Mouse (Mus musculus) heart, embryonic 16.5 days (tissue): ENCODE measurements around the gene Adarb1. TPM values are rescaled to one million over a fixed set of nuclear protein-coding genes. Genes with fewer than 3 reads are reported as not detected.

Experiments
- ATAC-seq: fragments of 200-750 bp; cut with Nextera tagmentation; replicated peaks from 2 replicates; pipeline ENCODE4 v1.8.0; 2017; ENCODE audit warnings: moderate number of reproducible peaks; ENCODE audit not compliant: insufficient read depth, low FRiP score; ENCODE audit errors: extremely low read depth
- H3K27ac ChIP-seq: fragments of 300-500 bp; sonication (generic); 2 replicates; pipeline ENCODE4 v1.5.1; 2014; ENCODE audit warnings: mild to moderate bottlenecking, low read length, control low read depth, moderate library complexity
- H3K27me3 ChIP-seq: fragments of 300-500 bp; sonication (generic); 2 replicates; pipeline ENCODE4 v1.6.1; 2014; ENCODE audit warnings: low read length, mixed read lengths; ENCODE audit not compliant: control insufficient read depth, insufficient read depth
- H3K36me3 ChIP-seq: fragments of 300-500 bp; sonication (generic); 2 replicates; pipeline ENCODE4 v1.6.1; 2014; ENCODE audit not compliant: control insufficient read depth, insufficient read depth
- H3K4me1 ChIP-seq: fragments of 300-500 bp; sonication (generic); 2 replicates; pipeline ENCODE4 v1.6.1; 2014; ENCODE audit warnings: low read length, mixed read lengths; ENCODE audit not compliant: control insufficient read depth, insufficient read depth
- H3K4me2 ChIP-seq: fragments of 300-500 bp; sonication (generic); 2 replicates; pipeline ENCODE4 v1.6.1; 2014; ENCODE audit warnings: low read depth, mild to moderate bottlenecking, control low read depth, low read length
- H3K4me3 ChIP-seq: fragments of 300-500 bp; sonication (generic); 2 replicates; pipeline ENCODE4 v1.5.1; 2014; ENCODE audit warnings: mild to moderate bottlenecking, control low read depth, low read length
- H3K9ac ChIP-seq: fragments of 300-500 bp; sonication (generic); 2 replicates; pipeline ENCODE4 v1.6.1; 2014; ENCODE audit warnings: low read length, control low read depth
- H3K9me3 ChIP-seq: fragments of 300-500 bp; sonication (generic); replicated peaks from 2 replicates; pipeline ENCODE4 v1.6.1; 2016; ENCODE audit warnings: low read length; ENCODE audit not compliant: control insufficient read depth
- WGBS: fragments of 180-500 bp; shearing (Covaris S2); extraction: QIAGEN DNeasy Blood & Tissue Kit; methylation state at CpG from one replicate; pipeline ENCODE4 v1.1.7; 2014; 5-methylcytosine and 5-hydroxymethylcytosine counted together
- polyA plus RNA-seq: library from polyadenylated mRNA; unstranded; fragments of >200 nt; fragmentation: Nextera tagmentation; extraction: Ambion mirVana; gene quantifications from 2 replicates; pipeline ENCODE4 v1.2.1, GENCODE M21; 2015

Adarb1 gene
- polyA plus RNA-seq, 1 experiment from 2014 or later: 11.7 TPM

DNA sequence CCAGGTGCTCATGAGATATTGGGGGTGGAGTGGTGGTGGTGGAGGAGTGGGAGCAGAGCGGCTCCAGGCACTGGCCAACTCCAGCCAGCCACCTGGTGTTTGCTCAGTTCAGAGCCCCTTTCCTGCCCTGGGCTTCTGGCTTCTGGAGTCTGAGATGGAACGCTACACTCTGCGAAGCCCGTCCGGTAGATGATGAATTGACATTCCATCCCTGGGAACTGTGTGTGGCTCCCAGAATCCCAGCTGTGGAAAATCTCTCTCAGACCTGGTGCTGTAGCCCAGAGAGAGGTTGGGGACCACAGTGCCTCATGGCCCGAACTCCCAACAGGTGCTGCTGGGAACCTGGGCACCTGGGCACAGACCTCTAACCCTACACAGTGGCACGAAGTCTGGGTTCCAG is 170.4 kb downstream of the Adarb1 start:
- Histone ChIP-seq H3K27me3 (no peaks in the 10 kb centered on the region), H3K36me3 (no peaks in the 10 kb centered on the region), H3K9me3 (no peaks in the 10 kb centered on the region), H3K4me1 (peaks cover 14% of the 10 kb centered on the region), H3K4me2 (no peak overlapping the region), H3K4me3 (no peak overlapping the region), H3K27ac (no peak overlapping the region), H3K9ac (no peak overlapping the region)
- 61% methylated on average over 7 of the region's 7 CpGs for WGBS
- ATAC-seq: no peak

DNA sequence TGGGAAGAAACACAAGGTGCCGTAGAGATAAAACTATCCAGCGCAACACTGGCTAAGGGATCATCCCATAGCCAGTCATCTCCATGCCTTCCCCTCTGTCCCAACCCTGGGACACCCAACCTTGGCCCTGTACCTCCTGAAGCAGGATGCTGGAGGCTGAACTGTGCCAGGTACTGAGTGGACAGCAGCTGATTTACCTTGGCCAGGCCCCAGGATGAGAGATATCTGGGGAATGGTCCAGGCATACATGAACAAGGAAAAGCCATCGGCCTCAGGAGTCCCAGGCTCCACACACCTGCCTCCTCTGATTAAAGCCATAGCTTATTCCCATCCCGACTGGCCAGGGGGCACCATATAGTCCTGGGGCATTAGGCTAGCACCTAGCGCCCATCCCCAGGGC is 171.0 kb downstream of the Adarb1 start:
- Histone ChIP-seq H3K4me3 (no peak overlapping the region), H3K9me3 (no peaks in the 10 kb centered on the region), H3K27ac (no peak overlapping the region), H3K27me3 (no peaks in the 10 kb centered on the region), H3K4me2 (no peak overlapping the region), H3K4me1 (peaks cover 7% of the 10 kb centered on the region), H3K36me3 (no peaks in the 10 kb centered on the region), H3K9ac (no peak overlapping the region)
- ATAC-seq: no peak
- WGBS: 78% methylated on average over 5 of the region's 5 CpGs

DNA sequence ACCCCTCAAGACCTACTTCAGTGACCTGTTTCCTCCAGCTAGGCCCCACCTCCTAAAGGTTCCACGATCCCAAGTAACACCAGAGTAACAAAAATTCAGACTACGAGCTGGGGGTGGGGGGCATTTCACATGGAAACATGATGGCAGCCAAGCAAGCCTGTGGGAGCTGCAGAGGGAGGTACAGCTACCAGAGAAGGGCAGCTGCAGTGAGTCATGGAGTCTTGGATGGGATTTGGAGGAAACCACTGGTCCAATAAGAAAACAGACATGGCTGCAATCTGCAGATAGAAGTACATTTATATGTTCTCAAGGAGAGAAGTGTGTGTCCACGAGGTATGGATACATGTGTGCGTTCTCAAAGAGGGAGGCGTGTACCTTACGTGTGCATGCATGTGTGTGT is 173.3 kb downstream of the Adarb1 start:
- ATAC-seq: no peak
- Histone ChIP-seq H3K4me1 (no peaks in the 10 kb centered on the region), H3K27me3 (no peaks in the 10 kb centered on the region), H3K36me3 (no peaks in the 10 kb centered on the region), H3K9me3 (no peaks in the 10 kb centered on the region), H3K4me3 (no peak overlapping the region), H3K9ac (no peak overlapping the region), H3K4me2 (no peak overlapping the region), H3K27ac (no peak overlapping the region)
- 86% methylated on average over 6 of the region's 6 CpGs for WGBS

GRCm38 (mm10) chr10:77243572-77244161 is 174.4 kb downstream of the Adarb1 start:
- 71% methylated on average over 11 of the region's 11 CpGs for WGBS
- no peak overlapping the region for H3K27ac ChIP-seq
- H3K36me3 ChIP-seq: no peaks in the 10 kb centered on the region
- H3K4me1 ChIP-seq: no peaks in the 10 kb centered on the region
- H3K4me3 ChIP-seq: no peak overlapping the region
- H3K4me2 ChIP-seq: no peak overlapping the region
- no peaks in the 10 kb centered on the region for H3K27me3 ChIP-seq
- ATAC-seq: no peak
- H3K9me3 ChIP-seq: no peaks in the 10 kb centered on the region
- H3K9ac ChIP-seq: no peak overlapping the region

GRCm38 (mm10) chr10:77242871-77243270 is 175.2 kb downstream of the Adarb1 start:
- H3K4me3 ChIP-seq: no peak overlapping the region
- no peak for ATAC-seq
- no peak overlapping the region for H3K9ac ChIP-seq
- H3K27ac ChIP-seq: no peak overlapping the region
- H3K4me1 ChIP-seq: peaks cover 2% of the 10 kb centered on the region; the same call in 1 of the 2 replicates
- no peaks in the 10 kb centered on the region for H3K9me3 ChIP-seq
- H3K4me2 ChIP-seq: no peak overlapping the region
- no peaks in the 10 kb centered on the region for H3K27me3 ChIP-seq
- H3K36me3 ChIP-seq: no peaks in the 10 kb centered on the region
- 72% methylated on average over 14 of the region's 14 CpGs for WGBS

DNA sequence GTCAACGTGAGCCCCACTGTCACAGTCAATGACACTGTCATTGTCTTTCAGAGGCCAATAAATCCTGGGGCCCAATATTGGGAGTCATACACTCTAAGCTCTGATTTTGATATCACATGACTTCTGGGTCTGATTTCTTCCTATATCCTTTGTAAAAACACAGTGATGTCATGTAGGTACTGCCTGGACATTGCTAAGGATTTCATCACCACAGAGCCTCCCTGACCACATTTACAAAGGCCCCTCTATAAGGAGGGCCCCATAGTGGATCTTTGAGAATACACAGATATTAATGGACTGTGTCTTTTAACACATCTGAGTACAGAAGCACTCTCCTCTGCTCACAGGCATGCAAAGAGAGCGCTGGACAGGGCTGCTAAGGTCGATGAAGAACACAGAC is 175.7 kb downstream of the Adarb1 start:
- no peak overlapping the region for H3K27ac ChIP-seq
- no peak overlapping the region for H3K4me2 ChIP-seq
- no peak overlapping the region for H3K4me3 ChIP-seq
- H3K27me3 ChIP-seq: no peaks in the 10 kb centered on the region
- no peak for ATAC-seq
- H3K36me3 ChIP-seq: no peaks in the 10 kb centered on the region
- 61% methylated on average over 3 of the region's 3 CpGs for WGBS
- H3K9ac ChIP-seq: no peak overlapping the region
- peaks cover 3% of the 10 kb centered on the region; the same call in 1 of the 2 replicates for H3K4me1 ChIP-seq
- H3K9me3 ChIP-seq: no peaks in the 10 kb centered on the region

DNA sequence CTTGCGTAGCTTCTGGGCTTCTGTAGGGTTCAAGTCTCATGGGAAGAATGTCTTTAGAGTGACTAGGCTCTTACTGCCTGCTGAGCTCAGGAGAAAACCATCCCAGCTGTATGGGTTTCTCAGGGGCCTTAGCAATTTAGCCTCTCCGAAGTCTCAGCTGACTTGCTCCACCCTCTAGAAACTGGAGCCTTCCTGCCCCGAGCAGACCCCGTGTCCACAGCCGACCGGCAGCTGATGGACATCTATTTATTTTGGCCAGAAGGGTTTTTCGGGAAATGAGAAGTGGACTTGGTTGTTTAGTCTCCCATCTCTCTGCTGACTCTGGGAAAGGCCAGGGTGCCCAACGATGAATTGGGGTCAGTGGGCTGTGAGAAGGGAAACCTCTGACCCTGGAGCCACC is 177.3 kb downstream of the Adarb1 start:
- Histone ChIP-seq H3K4me1 (peaks cover 3% of the 10 kb centered on the region; the same call in 1 of the 2 replicates), H3K4me3 (no peak overlapping the region), H3K27me3 (no peaks in the 10 kb centered on the region), H3K27ac (no peak overlapping the region), H3K9me3 (no peaks in the 10 kb centered on the region), H3K9ac (no peak overlapping the region), H3K36me3 (no peaks in the 10 kb centered on the region), H3K4me2 (no peak overlapping the region)
- 0 out of 2 replicates have a peak, but pooled peaks have one; percentile 34 for ATAC-seq
- WGBS: 71% methylated on average over 8 of the region's 8 CpGs

Other genes with a start within 250 kb of the Adarb1 start
- gene Pofut2, start 159.1 kb downstream of the Adarb1 start, polyA plus RNA-seq: 108 and 115 TPM in 2 replicates
- 23.2 and 24.5 TPM in 2 replicates for gene Fam207a, start 97.5 kb upstream of the Adarb1 start, polyA plus RNA-seq
- 4.7 and 8.7 TPM in 2 replicates for gene Itgb2, start 112.0 kb upstream of the Adarb1 start, polyA plus RNA-seq
- gene Pttg1ip, start 163.4 kb upstream of the Adarb1 start, polyA plus RNA-seq: 127 and 132 TPM in 2 replicates
- 157 and 170 TPM in 2 replicates for gene Sumo3, start 187.8 kb upstream of the Adarb1 start, polyA plus RNA-seq
- 4.6 TPM in 1 of 2 replicates, not detected in the other for gene Gm49325, start 187.9 kb upstream of the Adarb1 start, polyA plus RNA-seq
- 85.4 and 91.0 TPM in 2 replicates for gene Ube2g2, start 204.0 kb upstream of the Adarb1 start, polyA plus RNA-seq